Mouse (Mus musculus) liver, embryonic 14.5 days (tissue): ENCODE results near the gene Ezr. TPM values are rescaled to one million over a fixed set of nuclear protein-coding genes. Genes with fewer than 3 reads are reported as not detected.

Source experiments
- ATAC-seq: fragments of 200-750 bp; cut with Nextera tagmentation; 2 replicates; pipeline ENCODE4 v1.8.0; 2017; ENCODE audit warnings: moderate number of reproducible peaks, mild to moderate bottlenecking, moderate library complexity; ENCODE audit not compliant: insufficient read depth
- DNase-seq, 3 experiments: peaks; one replicate each; pipeline ENCODE4 v3.0.0-alpha.2; 2012 to 2013; ENCODE audit warnings: low read depth in 3 of 3, low spot score in 3 of 3
- H3K27ac ChIP-seq: fragments of 300-500 bp; sonication (generic); 2 replicates; pipeline ENCODE4 v1.5.1; 2014; ENCODE audit warnings: moderate library complexity, mild to moderate bottlenecking, control low read depth, inconsistent platforms
- H3K27me3 ChIP-seq: fragments of 300-500 bp; sonication (generic); 2 replicates; pipeline ENCODE4 v1.6.1; 2014; ENCODE audit warnings: mild to moderate bottlenecking, low read length, moderate library complexity; ENCODE audit not compliant: control insufficient read depth, insufficient read depth
- H3K36me3 ChIP-seq: fragments of 300-500 bp; sonication (generic); replicated peaks from 2 replicates; pipeline ENCODE4 v1.6.1; 2014; ENCODE audit warnings: low read depth; ENCODE audit not compliant: control insufficient read depth, insufficient read depth
- H3K4me1 ChIP-seq, 2 experiments: fragments of 200-500 bp in 1 of 2; fragments of 300-500 bp in 1 of 2; sonication (generic) in 1 of 2; replicated peaks; 2 replicates each; pipeline ENCODE4 v1.6.1; 2012 to 2014; ENCODE audit warnings: antibody characterized with exemption in 1 of 2, inconsistent platforms in 1 of 2, low read length in 1 of 2; ENCODE audit not compliant: control insufficient read depth in 2 of 2, insufficient read depth in 2 of 2
- H3K4me2 ChIP-seq: fragments of 300-500 bp; sonication (generic); 2 replicates; pipeline ENCODE4 v1.6.1; 2014; ENCODE audit warnings: low read depth, mild to moderate bottlenecking, control low read depth, moderate library complexity
- H3K4me3 ChIP-seq, 2 experiments: fragments of 200-500 bp in 1 of 2; fragments of 300-500 bp in 1 of 2; sonication (generic) in 1 of 2; 2 replicates each; pipeline ENCODE4 v1.5.1; 2012 to 2014; ENCODE audit warnings: low read depth in 2 of 2, low read length in 2 of 2, mild to moderate bottlenecking in 2 of 2, control low read depth in 1 of 2, inconsistent platforms in 1 of 2, moderate library complexity in 1 of 2; ENCODE audit not compliant: insufficient read depth in 1 of 2
- H3K9ac ChIP-seq: fragments of 300-500 bp; sonication (generic); replicated peaks from 2 replicates; pipeline ENCODE4 v1.6.1; 2014; ENCODE audit warnings: mild to moderate bottlenecking, control low read depth, moderate library complexity
- H3K9me3 ChIP-seq: fragments of 300-500 bp; sonication (generic); 2 replicates; pipeline ENCODE4 v1.6.1; 2016; ENCODE audit warnings: low read length, mixed read lengths; ENCODE audit not compliant: control insufficient read depth
- CTCF ChIP-seq: IDR thresholded peaks from 2 replicates; pipeline ENCODE4 v1.5.1; 2016; ENCODE audit warnings: antibody characterized with exemption, low read depth, control low read depth
- EP300 ChIP-seq: IDR thresholded peaks from 2 replicates; pipeline ENCODE4 v1.6.1; 2016; ENCODE audit warnings: antibody characterized with exemption, low read depth
- WGBS: fragments of 180-500 bp; shearing (Covaris S2); extraction: QIAGEN DNeasy Blood & Tissue Kit; methylation state at CpG from one replicate; pipeline ENCODE4 v1.1.7; 2014; ENCODE audit not compliant: insufficient replicate concordance; 5-methylcytosine and 5-hydroxymethylcytosine counted together
- polyA plus RNA-seq, 2 experiments: library from polyadenylated mRNA; depleted of rRNA in 1 of 2; stranded (reverse) in 1 of 2; unstranded in 1 of 2; fragments of >200 nt; fragmentation: Nextera tagmentation in 1 of 2; extraction: Ambion mirVana in 1 of 2; gene quantifications; 2 replicates each; pipeline versions ENCODE4 v1.2.1 to v1.2.3; 2012 to 2014

The Ezr gene
- polyA plus RNA-seq, 2 experiments, result 31.2 to 41.7 TPM

DNA sequence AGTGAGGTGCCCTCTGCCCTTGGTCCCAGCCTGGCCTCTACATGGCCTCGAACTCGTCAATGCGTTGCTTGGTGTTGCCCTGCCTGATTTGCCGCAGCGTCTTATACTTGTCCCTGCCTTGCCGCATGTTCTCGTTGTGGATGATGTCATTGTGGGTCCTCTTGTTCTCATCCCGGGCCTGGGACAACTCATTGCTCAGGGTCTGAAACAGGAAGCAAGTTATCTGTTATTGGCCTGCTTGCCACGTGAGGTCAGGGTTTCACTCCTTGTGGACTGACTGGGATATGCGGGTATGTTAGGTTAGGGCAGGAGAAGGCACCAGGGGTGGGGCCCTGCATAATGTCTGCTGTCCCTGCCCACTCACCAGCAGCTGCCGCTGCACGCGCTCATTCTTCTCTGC, 43.3 kb downstream of the Ezr start:
- no peaks in the 10 kb centered on the region for H3K27me3 ChIP-seq
- ATAC-seq (no peak), DNase-seq (no peak)
- WGBS, result 81% methylated on average over 13 of the region's 13 CpGs
- H3K36me3 ChIP-seq, result peaks cover 27% of the 10 kb centered on the region
- H3K4me2 ChIP-seq, result no peak overlapping the region
- no peaks in the 10 kb centered on the region for H3K9me3 ChIP-seq
- H3K27ac ChIP-seq, result no peak overlapping the region
- no peak for TF ChIP-seq EP300
- TF ChIP-seq CTCF, result 0 out of 2 replicates have a peak, but pooled peaks have one; percentile 18
- no peak overlapping the region for H3K4me3 ChIP-seq
- no peak overlapping the region for H3K9ac ChIP-seq
- peaks cover 0 to 12% of the 10 kb centered on the region in 2 experiments; a peak in 2 of 4 replicates for H3K4me1 ChIP-seq

DNA sequence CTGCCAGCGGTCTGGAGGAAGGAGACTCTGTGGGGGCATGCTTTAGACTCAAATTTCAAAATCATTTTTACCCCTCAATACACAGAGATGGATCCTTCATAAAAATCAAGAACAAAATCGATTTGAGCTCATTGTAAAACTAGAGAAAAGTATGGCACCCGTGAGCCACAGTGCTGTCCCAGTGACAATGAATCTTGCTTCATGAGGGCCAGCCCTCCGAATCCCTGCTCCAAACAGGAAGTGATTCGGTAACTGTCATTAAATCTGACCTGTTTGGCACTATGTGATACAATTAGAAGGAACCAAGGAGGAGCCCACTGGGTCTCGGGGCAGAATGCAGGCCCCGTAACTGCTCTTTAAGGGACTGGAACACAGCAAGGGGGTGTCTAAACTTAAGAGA, 43.7 kb downstream of the Ezr start:
- Histone ChIP-seq H3K9me3 (no peaks in the 10 kb centered on the region), H3K27me3 (no peaks in the 10 kb centered on the region), H3K9ac (no peak overlapping the region), H3K4me3 (no peak overlapping the region), H3K27ac (no peak overlapping the region), H3K36me3 (peaks cover 27% of the 10 kb centered on the region), H3K4me1 (peaks cover 0 to 10% of the 10 kb centered on the region in 2 experiments; a peak in 2 of 4 replicates), H3K4me2 (no peak overlapping the region)
- no peak for TF ChIP-seq EP300
- no peak for TF ChIP-seq CTCF
- WGBS, result 70% methylated on average over 7 of the region's 7 CpGs
- no peak for ATAC-seq
- no peak for DNase-seq

DNA sequence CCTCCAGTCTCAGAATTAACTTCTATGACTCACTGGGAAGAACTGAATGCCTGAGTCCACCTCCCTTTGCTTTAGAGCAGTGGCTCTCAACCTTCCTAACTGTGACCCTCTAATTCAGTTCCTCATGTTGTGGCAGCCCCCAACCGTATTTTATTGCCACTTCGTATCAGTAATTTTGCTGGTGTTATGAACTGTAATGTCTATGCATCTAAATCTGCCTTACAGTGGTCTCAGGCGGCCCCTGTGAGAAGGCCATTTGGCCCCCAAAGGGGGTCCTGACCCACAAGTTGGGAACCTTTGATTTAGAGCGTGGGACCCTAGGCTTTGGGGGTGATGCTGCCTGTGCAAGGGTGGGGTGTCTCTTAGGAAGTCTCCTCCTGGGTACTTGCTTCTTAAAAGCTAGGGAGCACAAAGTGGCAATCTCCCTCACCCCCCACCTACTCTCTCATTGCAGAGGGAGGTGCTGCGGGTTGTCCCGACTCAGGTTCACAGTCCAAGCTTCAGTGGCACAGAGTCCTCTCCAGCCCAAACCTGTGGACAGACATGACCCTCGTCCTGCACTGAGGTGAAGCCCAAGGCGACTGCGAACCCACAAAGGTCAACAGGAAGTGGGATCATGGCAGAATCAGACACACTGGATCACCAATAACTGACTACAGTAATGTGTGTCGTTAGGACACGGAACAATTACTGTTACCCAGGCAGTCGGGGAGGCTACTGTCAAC, 45.1 kb downstream of the Ezr start:
- WGBS, result 68% methylated on average over 12 of the region's 12 CpGs
- no peak overlapping the region for H3K9ac ChIP-seq
- TF ChIP-seq EP300, result no peak
- no peak for TF ChIP-seq CTCF
- no peaks in the 10 kb centered on the region for H3K27me3 ChIP-seq
- H3K4me1 ChIP-seq, result peaks cover 0 to 3% of the 10 kb centered on the region in 2 experiments; a peak in 1 of 4 replicates
- DNase-seq (no peak), ATAC-seq (no peak)
- H3K4me3 ChIP-seq, result no peak overlapping the region
- no peaks in the 10 kb centered on the region for H3K9me3 ChIP-seq
- H3K4me2 ChIP-seq, result no peak overlapping the region
- H3K36me3 ChIP-seq, result peaks cover 27% of the 10 kb centered on the region
- H3K27ac ChIP-seq, result no peak overlapping the region

- Histone ChIP-seq H3K36me3 (peaks cover 19% of the 10 kb centered on the region), H3K9ac (no peak overlapping the region), H3K27ac (no peak overlapping the region), H3K9me3 (no peaks in the 10 kb centered on the region), H3K4me3 (no peak overlapping the region), H3K27me3 (no peaks in the 10 kb centered on the region), H3K4me1 (0 out of 4 replicates have a peak, but pooled peaks cover 0 to under 1% of the 10 kb centered on the region in 2 experiments), H3K4me2 (no peak overlapping the region)
- 59% methylated on average over 15 of the region's 15 CpGs for WGBS
- ATAC-seq (no peak), DNase-seq (no peak)
- TF ChIP-seq CTCF (no peak), EP300 (no peak)
Observed at GRCm38 (mm10) chr17:6736306-6737272, 46.0 kb downstream of the Ezr start.
